Mouse (Mus musculus) thymus, postnatal 0 days (tissue): ENCODE measurements around the gene A630023A22Rik. TPM values are rescaled to one million over a fixed set of nuclear protein-coding genes. Genes with fewer than 3 reads are reported as not detected.
A peak's percentile ranks its signal among the peaks of the same experiment; 100 is the strongest.

Experiments
- DNase-seq: peaks from one replicate; pipeline ENCODE4 v3.0.0-alpha.2; 2015; ENCODE audit warnings: low spot score
- polyA plus RNA-seq: library from polyadenylated mRNA; unstranded; fragments of >200 nt; fragmentation: Nextera tagmentation; extraction: Ambion mirVana; gene quantifications from 2 replicates; pipeline ENCODE4 v1.2.1, GENCODE M21; 2015

Gene A630023A22Rik
- polyA plus RNA-seq = 0.22 TPM in 1 of 2 replicates, not detected in the other

DNA sequence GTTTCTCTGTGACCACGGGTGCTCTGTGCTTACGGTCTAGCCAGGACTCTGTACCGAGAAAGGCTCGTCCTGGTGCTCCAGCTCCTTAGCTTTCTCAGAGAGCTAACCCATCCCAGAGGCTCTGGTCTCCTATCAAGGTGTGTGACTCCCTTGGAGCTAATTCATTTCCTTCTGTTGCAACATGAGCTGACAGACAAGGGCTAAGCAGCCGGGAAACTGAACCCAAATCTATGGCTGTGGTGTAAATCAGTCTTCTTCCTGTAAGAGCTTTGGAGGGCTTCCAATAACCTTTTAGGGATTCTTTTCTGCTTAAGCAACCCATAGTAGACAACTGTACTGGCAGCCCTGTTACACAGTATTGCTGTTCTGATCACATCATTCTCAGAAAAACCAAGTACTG lies at the start of gene A630023A22Rik:
Gene A630023A22Rik, minus strand, starts transcription at position 154 of the 400 bp plus-strand sequence.
- no peak for DNase-seq

DNA sequence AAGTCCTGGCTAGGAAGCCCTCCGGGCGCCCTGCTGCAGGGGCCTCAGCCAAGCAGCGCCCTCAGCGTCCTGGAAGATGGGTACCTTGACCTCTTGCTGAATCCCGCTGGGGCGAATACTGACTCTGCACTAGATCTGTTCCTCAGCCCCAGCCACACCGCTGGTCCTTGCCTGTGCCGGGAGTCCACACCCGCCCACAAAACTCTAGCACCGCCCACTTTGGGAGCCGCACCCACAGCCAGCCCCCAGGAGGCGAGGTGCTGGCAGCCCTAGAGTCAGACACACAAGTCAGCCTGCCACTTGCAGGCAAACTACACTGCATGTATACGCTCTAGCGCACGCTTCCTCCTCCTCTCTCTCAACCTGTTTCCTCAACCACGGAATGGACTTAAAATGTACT lies 49.8 kb upstream of the A630023A22Rik start, which contains the start of gene Npy4r:
Gene Npy4r, minus strand, starts transcription at position 148 of the 400 bp plus-strand sequence.
- peak; percentile 30 for DNase-seq

DNA sequence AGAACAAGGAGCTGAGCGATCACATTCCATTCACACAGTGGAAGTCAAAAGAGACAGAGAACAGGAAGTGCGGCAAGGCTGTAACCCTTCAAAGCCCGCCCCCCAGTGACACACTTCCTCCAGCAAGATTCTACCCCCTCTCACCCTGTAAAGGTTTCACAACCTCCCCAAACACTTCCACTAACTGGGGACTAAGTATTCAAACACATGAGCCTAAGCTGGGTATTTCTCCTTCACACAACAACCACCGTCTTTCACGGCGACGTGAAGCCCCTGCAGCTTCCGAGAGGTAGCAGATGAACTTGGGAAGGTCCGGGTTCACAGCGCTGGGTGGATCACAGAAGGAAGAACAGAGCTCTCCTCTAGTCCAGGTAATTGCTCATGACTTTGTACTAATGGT lies 40.4 kb upstream of the A630023A22Rik start:
- no peak for DNase-seq

DNA sequence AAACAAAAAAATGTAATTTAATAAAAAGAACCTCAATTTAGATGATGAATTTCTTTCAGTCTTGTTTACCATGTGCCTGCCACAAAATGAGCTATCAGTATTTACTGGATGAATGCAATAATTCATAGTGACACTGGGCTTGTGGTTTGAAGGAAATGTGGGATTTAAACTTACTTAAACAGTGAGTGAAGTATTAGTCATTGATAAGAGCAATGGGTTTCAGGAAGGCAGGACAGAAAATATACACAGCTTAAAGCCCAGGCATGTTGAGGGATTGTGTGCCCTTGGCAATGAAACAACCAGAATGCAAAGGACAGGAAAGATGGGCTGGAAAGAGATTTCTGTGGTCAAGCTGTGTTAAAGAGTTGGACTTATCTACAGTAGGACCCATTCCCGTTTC lies 39.8 kb upstream of the A630023A22Rik start:
- no peak for DNase-seq

DNA sequence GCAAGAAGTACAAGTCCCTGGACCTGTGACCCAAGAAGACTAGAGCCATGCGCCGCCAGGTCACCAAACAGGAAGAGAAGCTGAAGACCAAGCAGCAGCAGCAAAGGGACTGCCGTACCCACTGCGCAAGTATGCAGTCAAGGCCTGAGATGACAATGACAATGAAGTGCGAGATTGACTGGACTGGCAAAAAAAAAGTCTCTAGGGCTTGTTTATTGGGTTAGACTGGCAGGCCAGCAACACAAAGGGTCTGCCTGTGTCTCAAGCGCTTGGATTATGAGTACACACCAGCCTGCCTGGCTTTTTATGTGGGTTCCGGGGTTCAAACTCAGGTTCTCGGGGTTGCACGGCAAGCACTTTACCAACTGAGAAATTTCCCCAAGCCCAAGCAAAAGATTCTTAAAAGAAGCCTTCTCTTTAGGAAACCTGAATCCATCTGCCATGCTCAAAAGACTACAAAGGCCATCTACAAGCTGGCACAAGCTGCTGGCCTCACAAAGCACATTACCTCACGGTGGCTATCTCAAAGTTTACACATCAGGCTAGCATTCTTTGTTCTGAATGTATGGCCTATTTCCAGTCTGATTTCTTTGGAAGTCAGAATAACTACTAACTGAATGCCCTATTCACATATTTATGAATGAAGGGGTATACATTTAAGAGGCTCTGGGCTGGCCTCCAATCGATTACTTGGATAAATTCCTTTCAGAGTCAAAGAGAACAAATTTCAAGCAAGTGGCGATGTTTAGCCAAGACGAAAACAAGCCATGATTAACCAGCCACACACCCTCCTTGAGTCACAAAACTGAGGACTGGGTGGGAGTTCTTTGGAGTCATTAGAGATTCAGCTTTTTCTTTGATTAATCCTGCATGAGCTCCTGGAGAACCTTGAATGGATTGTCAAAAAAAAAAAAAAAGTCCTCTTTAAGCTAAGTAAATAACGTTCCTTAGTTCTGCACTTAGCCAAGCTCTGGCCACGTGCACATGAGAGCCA lies 37.4 kb upstream of the A630023A22Rik start:
- DNase-seq = no peak

DNA sequence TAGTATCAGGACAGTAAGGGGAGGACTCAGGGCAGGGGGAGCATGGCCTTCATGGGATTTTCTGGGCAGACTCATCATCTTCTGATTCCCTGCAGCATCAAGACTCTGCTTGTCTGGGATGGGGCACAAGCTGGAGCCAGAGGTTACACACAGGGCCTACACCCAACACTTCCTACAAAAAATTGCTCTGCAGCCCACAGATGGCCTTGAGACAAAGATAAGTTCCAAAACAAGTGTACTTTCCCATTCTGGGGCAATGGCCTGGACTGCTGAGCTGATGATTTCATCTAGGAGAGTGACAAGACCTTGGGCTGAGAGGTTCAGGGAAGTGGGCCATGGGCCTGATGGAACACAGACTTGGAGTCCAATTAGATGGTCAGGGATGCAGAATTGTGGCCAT lies 32.8 kb upstream of the A630023A22Rik start:
- DNase-seq = no peak

DNA sequence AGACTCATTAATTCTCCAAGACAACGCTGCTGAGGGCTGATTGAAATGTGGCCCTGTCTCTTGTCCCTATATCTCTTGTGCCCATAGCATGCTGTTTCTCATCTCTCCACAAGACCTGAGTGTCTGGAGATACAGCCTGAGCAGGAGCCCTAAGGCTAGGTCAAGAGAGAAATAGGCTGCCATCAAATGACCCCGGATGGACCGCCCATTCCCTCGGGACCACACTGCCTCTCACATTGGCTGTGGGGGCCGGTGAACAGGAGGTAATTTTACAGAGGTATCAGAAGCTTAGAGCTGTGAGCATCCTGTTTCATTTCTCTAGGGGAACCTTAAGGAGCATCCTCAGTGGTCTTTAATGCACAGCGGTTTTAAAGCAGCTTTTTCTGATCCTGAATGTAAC lies 28.7 kb upstream of the A630023A22Rik start:
- no peak for DNase-seq

DNA sequence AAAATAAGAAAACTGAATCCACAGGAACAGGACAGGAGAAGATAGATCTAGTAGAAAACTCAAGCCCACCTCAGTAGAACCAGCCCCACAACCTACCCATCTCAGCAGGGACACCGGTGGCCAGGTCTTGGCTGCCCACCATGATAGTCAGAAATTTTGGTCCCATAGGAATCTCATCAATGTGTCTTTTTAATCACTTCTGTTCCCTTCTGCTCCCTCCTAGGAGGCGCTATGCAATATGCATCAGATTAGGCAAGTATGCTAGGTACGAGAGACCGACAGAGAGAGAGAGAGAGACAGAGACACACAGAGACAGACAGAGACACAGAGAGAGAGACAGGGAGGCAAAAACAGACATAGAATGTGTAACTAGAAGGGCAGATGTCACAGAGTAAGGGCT lies 19.1 kb upstream of the A630023A22Rik start:
- no peak for DNase-seq

DNA sequence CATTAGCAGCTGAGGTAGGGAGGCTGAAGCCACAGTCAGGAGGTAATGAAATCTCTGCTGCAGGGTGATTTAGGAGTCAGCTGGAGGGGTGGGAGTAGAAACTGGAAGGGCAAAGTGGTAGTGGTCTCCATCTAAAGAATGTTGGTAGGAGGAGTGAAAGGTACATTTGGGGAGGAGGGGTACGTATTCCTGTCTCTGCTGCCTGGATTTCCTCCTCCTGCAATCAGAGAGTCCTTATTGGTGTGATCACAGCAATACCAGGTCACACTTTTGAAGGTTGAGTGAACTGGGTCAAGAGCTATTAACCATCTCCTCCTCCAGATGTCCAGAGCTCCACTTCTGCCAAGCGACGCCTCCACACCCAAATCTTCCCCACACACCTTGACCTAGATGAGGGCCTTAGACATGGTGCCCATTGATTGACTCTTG lies 18.4 kb upstream of the A630023A22Rik start:
- no peak for DNase-seq

DNA sequence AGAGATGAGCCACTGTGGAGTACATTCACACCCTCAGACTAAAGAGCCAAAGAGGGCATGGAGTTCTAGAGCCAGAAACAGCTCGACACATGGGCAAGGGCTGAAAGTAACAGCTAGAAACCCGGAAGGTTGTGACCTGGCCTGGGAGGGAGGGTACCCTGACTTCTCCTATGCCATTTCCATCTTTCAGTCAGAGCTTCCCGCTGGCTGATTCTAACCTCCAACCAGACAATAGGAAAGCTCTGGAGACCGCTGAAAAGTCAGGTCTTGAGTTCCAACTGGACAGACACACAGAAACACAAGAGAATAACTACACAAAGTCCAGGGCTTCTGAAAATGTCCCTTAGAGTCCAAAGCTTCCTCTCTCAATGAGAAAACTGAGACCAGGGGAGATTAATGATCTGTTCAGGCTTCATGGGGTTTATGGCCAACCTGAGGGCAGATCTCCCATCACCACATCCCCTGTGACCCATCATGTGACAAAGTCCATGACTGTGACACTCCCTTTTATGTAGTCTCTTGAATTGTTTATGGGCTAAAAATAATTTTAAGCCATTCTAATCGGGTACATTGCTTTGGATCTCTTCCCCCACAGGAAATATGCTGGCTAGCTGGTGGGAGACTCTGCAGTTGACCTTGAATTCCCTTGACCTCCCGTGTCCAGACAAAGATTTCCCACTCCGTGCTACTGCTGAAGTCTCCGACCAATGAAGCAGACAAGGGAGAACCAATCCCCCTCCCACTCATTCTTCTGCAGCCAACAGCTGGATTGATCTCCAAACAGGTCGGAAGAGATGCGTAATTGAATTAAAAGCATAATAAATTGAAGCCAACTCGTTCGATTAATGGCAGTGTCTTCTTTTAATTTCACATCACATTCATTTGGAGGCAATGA lies 17.7 kb upstream of the A630023A22Rik start:
- no peak for DNase-seq

DNA sequence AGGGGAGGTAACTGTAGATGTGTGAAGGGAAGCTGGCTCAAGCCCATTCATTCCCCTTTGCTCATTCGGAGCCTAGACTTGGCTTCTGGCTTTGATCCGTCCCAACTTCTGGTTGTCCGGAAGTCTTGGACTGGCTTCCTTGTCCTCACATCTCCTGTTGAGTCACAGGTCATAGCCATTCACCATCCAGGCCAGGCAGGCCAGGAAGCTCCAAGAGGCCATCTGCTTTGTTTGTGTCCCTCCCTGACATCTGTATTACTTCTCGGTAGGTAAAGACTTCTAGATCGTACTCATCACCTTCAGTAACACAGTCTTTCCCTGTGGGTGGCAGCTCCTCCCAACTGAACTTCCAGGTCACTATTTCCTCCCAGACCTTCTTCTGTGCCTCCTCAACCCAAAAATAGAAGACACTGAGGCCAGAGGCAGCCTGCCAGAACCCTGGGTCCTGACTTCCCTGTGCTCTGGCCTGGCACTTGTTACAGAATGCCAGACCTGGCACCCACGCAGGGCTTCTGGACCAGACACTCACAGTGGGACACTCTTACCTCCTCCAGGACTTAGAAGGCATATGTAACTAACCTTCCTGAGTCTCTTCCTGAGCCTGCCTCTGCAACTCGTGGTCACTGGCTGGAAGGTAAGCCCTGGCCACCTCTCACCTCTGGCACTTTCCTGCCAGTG lies 16.6 kb upstream of the A630023A22Rik start:
- DNase-seq = no peak

DNA sequence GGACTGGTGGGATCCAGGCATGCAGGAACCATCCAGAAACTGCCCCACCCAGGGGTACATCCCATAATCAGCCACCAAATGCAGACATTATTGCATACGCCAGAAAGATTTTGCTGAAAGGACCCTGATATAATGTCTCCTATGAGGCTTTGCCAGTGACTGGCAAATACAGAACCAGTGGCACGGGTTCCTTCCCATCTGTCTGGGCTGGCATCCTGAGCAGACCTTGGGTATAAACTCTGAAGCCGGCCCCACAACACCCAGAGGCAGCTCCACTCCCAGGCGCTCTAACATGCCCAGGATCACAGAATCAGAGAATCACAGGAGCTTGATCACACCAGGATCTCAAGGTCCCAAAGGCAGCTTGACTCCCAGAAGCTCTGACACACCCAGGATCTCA lies 11.8 kb upstream of the A630023A22Rik start:
- no peak for DNase-seq

DNA sequence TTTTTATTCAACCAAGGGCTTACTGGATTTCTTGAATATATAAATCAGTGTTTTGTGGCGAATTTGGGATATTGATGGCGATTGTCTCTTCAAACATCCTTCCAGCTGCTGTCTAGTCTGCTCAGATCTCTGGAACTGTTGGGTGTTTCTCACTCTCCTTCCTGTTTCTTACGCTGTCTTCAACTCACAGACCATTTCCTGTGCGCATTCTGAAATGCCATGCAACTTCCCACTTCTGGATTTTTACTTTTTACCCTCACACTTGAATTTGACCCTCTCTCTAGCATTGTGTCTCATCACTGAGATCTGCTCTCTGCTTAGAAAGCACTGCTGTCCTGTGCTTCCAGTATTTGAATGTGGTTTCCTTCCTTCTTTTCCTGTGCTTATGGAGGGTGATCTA lies 5.0 kb upstream of the A630023A22Rik start:
- no peak for DNase-seq

DNA sequence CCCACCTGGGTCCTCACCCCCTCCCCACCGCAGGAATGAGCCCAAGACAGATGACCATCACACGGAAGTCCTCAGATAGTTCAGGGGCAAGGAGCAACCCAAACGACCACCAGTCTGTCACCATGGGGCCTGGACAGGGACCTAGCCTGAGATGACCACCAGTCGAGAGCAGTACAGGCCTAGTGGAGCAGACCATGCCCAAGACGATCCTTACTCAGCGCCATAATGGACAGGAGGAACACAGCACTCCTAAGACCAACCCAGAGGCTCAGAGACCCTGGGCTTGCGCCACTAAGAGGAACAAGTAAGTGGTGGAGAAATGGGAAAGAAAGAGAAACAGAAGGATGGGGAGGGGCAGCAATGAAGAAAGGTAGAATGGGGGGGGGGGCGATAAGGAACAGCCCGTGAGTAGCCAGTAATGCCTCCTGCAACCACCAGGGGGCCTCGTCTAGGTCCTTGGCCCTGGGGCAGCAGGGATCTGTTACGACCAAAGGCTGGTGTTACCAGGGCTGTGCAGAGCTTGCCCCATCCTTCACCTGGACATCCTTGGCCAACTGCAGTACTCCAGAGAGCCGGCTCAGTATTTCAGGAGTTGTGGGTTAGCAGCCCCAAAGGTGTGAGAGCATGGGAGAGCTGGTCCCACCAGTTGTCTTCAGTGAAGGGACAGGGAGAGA lies 4.0 kb upstream of the A630023A22Rik start:
- DNase-seq = peak; percentile 28

DNA sequence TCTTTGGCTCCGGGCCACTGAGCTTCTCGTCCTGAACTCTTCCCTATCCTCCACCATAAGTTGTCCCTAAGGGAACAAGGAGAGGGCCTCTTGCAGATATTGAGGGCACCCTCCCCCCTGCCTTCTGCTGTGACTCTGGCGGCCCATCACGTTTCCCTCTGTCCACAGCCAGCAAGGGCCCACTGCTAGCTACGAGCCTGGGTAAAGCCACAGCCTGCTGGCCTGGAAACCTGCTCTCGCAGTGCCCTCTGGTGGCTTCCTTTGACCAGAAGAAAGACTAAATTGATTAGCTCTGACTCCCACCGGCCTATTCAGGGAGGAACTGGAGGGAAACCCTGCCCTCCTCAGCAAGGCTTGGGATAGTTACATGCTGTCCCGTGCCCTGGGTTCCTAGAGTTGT lies 2.3 kb upstream of the A630023A22Rik start:
- DNase-seq = no peak

DNA sequence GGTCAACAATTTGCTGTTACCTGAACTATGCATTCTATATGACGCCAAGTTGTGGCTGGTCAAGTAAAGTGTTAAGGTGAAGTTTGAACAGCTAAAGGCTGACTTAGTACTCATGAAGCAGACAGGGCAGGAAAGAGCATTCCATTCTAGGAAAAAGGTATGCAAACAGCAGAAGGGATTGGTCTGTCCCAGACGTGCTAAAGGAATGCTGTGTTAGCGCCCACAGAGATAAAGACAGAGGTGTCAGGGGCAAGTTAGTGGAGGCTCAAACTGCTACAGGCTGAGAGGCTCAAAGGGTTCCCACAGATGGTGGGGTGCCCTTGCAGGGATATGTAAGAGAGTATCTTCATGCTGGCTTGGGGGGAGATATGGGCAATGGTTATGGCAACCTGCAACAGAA lies 1.3 kb upstream of the A630023A22Rik start:
- DNase-seq = no peak

DNA sequence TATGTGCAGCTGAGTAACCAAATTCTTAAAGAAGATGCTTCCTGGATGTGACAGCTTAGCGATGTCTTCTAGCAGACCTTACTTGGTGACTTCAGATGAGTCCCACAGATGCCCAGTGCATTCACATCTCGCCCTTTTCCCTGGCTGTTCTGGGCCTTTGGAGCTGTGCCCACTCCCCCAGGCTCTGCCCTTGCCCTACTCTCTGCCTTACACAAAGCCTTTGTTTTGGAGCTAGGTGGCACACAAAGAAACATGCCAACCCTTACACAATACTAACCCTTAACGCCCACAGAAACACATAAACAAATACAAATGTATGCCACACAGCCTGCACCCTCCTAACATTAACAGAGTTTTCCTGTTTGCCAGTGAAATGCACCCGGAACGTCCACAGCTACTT lies 6.4 kb downstream of the A630023A22Rik start:
- no peak for DNase-seq

DNA sequence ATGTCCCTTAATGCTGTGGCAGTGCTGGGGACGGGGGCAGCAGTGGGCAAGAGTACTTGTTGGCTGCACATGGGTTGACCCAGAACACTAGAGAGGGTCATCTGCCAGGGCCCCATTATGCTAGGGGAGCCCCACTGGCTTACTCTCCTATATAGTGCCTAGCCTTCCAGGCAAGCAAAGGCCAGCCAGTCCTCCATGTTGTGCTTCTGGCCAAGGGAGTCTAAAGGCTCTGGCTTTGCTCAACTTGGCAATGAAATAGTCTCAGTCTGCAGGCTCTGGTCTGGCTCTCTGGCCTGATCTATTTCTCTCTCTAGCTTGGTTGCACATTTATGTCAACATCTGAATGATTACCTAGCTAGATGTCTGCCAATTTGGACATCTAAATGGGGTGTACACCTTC lies 9.7 kb downstream of the A630023A22Rik start:
- no peak for DNase-seq

DNA sequence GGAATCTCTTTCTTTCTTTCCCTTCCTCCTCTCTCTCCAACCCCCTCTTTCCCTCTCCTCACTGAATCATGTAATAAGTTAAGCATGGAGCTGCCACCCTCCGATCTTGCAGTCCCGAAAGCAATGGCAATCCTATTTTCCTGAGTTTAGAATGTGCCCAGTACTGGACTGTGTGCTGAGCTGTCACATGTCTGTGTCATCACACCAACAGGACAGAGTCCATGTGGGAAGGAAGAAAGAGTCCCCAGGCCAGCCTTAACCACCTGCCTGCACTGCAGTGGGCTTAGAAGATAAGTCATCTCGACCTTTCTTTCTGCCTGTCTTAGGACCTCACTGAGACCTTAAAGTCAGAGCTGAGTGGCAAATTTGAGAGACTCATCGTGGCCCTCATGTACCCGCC lies 11.1 kb downstream of the A630023A22Rik start:
- DNase-seq = no peak

DNA sequence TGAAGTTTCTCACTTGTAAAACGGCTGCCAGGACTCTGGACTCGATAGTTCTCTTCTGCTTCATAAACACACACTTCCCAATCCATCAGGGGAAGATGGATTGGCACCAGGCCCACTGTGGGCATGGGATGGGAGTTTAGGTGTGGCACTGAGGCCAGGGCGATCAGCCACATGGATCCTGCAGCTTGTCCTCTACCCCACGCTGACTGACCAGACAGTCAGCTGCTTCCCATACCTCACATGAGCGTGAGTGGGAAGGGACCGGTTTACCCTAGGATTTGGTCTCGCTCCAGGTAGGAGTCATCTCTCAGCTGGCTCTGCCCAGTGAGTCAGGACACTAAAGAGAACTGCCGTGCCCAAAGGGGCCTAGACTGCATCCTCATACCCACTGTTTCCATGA lies 12.8 kb downstream of the A630023A22Rik start:
- DNase-seq = no peak
